Mouse (Mus musculus): ENCODE measurements around the gene Adra1b. TPM values are rescaled to one million over a fixed set of nuclear protein-coding genes. Genes with fewer than 3 reads are reported as not detected.

Adra1b gene
- total and polyA plus RNA-seq, 2 experiments, result 21.6 to 191 TPM

GRCm38 (mm10) chr11:43812535-43812934 is 88.5 kb downstream of the Adra1b start:
- TF ChIP-seq POLR2A (IDR thresholded peaks at IDR 0.05; ENCODE audit: extremely low read depth, insufficient read depth, low read length) (no peak), CTCF (IDR thresholded peaks at IDR 0.05; ENCODE audit: low read depth, low read length) (no peak)
- 77% methylated on average over 5 of the region's 5 CpGs for whole genome bisulfite sequencing

GRCm38 (mm10) chr11:43807732-43808131 is 93.3 kb downstream of the Adra1b start:
- H3K27ac ChIP-seq (replicated peaks; ENCODE audit: insufficient read depth, low read depth, low read length), result no peak overlapping the region
- H3K36me3 ChIP-seq (ENCODE audit: control insufficient read depth, insufficient read depth, low read length), result peaks cover 8% of the 10 kb centered on the region
- TF ChIP-seq POLR2A (IDR thresholded peaks at IDR 0.05; ENCODE audit: extremely low read depth, insufficient read depth, low read length), result no peak
- TF ChIP-seq CTCF (IDR thresholded peaks at IDR 0.05; ENCODE audit: low read depth, low read length), result no peak
- no peaks in the 10 kb centered on the region for H3K27me3 ChIP-seq (ENCODE audit: control insufficient read depth, insufficient read depth, low read length)
- DNase-seq (ENCODE audit: extremely low read depth, low read depth, low spot score), result no peak
- H3K4me3 ChIP-seq (ENCODE audit: insufficient read depth, low read depth, low read length), result no peak overlapping the region
- no peak overlapping the region for H3K9ac ChIP-seq (ENCODE audit: low read depth, low read length)
- no peaks in the 10 kb centered on the region for H3K4me1 ChIP-seq (ENCODE audit: control insufficient read depth, insufficient read depth, low read length)
- WGBS, result 82% methylated on average over 5 of the region's 5 CpGs
- H3K79me2 ChIP-seq (ENCODE audit: control insufficient read depth, insufficient read depth, low read length), result peaks cover 4% of the 10 kb centered on the region; the same call in 1 of the 2 replicates

More at GRCm38 (mm10) chr11:43812535-43812934, 88.5 kb downstream of the Adra1b start:
- Histone ChIP-seq H3K36me3 (ENCODE audit: control insufficient read depth, insufficient read depth, low read length) (peaks cover 3% of the 10 kb centered on the region), H3K27ac (replicated peaks; ENCODE audit: insufficient read depth, low read depth, low read length) (no peak overlapping the region), H3K4me3 (ENCODE audit: insufficient read depth, low read depth, low read length) (no peak overlapping the region), H3K4me1 (ENCODE audit: control insufficient read depth, insufficient read depth, low read length) (no peaks in the 10 kb centered on the region), H3K9ac (ENCODE audit: low read depth, low read length) (no peak overlapping the region), H3K79me2 (ENCODE audit: control insufficient read depth, insufficient read depth, low read length) (peaks cover 4% of the 10 kb centered on the region; the same call in 1 of the 2 replicates), H3K27me3 (ENCODE audit: control insufficient read depth, insufficient read depth, low read length) (no peaks in the 10 kb centered on the region)
- DNase-seq (ENCODE audit: extremely low read depth, low read depth, low spot score), result no peak

- H3K36me3 ChIP-seq (ENCODE audit: control insufficient read depth, insufficient read depth, low read length), result peaks cover 8% of the 10 kb centered on the region
- H3K27ac ChIP-seq (replicated peaks; ENCODE audit: insufficient read depth, low read depth, low read length), result no peak overlapping the region
- no peak for DNase-seq (ENCODE audit: extremely low read depth, low read depth, low spot score)
- no peak overlapping the region for H3K9ac ChIP-seq (ENCODE audit: low read depth, low read length)
- H3K79me2 ChIP-seq (ENCODE audit: control insufficient read depth, insufficient read depth, low read length), result peaks cover 9% of the 10 kb centered on the region
- H3K27me3 ChIP-seq (ENCODE audit: control insufficient read depth, insufficient read depth, low read length), result no peaks in the 10 kb centered on the region
- TF ChIP-seq CTCF (IDR thresholded peaks at IDR 0.05; ENCODE audit: low read depth, low read length) (no peak), POLR2A (IDR thresholded peaks at IDR 0.05; ENCODE audit: extremely low read depth, insufficient read depth, low read length) (no peak)
- H3K4me1 ChIP-seq (ENCODE audit: control insufficient read depth, insufficient read depth, low read length), result no peaks in the 10 kb centered on the region
- H3K4me3 ChIP-seq (ENCODE audit: insufficient read depth, low read depth, low read length), result no peak overlapping the region
- 85% methylated on average over 8 of the region's 8 CpGs for WGBS
Observed at GRCm38 (mm10) chr11:43795992-43796391, 105.0 kb downstream of the Adra1b start.

GRCm38 (mm10) chr11:43790446-43790845 is 110.6 kb downstream of the Adra1b start:
- no peak for DNase-seq (ENCODE audit: extremely low read depth, low read depth, low spot score)
- no peak overlapping the region for H3K4me3 ChIP-seq (ENCODE audit: insufficient read depth, low read depth, low read length)
- H3K79me2 ChIP-seq (ENCODE audit: control insufficient read depth, insufficient read depth, low read length), result peaks cover 11% of the 10 kb centered on the region
- TF ChIP-seq CTCF (IDR thresholded peaks at IDR 0.05; ENCODE audit: low read depth, low read length), result no peak
- TF ChIP-seq POLR2A (IDR thresholded peaks at IDR 0.05; ENCODE audit: extremely low read depth, insufficient read depth, low read length), result no peak
- no peak overlapping the region for H3K9ac ChIP-seq (ENCODE audit: low read depth, low read length)
- no peaks in the 10 kb centered on the region for H3K27me3 ChIP-seq (ENCODE audit: control insufficient read depth, insufficient read depth, low read length)
- H3K27ac ChIP-seq (replicated peaks; ENCODE audit: insufficient read depth, low read depth, low read length), result no peak overlapping the region
- H3K4me1 ChIP-seq (ENCODE audit: control insufficient read depth, insufficient read depth, low read length), result 0 out of 2 replicates have a peak, but pooled peaks cover 2% of the 10 kb centered on the region
- peaks cover 2% of the 10 kb centered on the region; the same call in 1 of the 2 replicates for H3K36me3 ChIP-seq (ENCODE audit: control insufficient read depth, insufficient read depth, low read length)
- WGBS, result 72% methylated on average over 6 of the region's 6 CpGs

GRCm38 (mm10) chr11:43783772-43784171 is 117.2 kb downstream of the Adra1b start:
- WGBS, result 12% methylated on average over 2 of the region's 2 CpGs
- H3K79me2 ChIP-seq (ENCODE audit: control insufficient read depth, insufficient read depth, low read length), result no peaks in the 10 kb centered on the region; the same call in 1 of the 2 replicates
- peaks cover 11% of the 10 kb centered on the region for H3K4me1 ChIP-seq (ENCODE audit: control insufficient read depth, insufficient read depth, low read length)
- 0 out of 2 replicates have a peak, but pooled peaks cover 2% of the 10 kb centered on the region for H3K36me3 ChIP-seq (ENCODE audit: control insufficient read depth, insufficient read depth, low read length)
- peak; percentile 55 for DNase-seq (ENCODE audit: extremely low read depth, low read depth, low spot score)
- H3K27me3 ChIP-seq (ENCODE audit: control insufficient read depth, insufficient read depth, low read length), result no peaks in the 10 kb centered on the region
- no peak overlapping the region for H3K27ac ChIP-seq (replicated peaks; ENCODE audit: insufficient read depth, low read depth, low read length)
- H3K9ac ChIP-seq (ENCODE audit: low read depth, low read length), result no peak overlapping the region
- TF ChIP-seq CTCF (IDR thresholded peaks at IDR 0.05; ENCODE audit: low read depth, low read length) (peak; percentile 89), POLR2A (IDR thresholded peaks at IDR 0.05; ENCODE audit: extremely low read depth, insufficient read depth, low read length) (no peak)
- H3K4me3 ChIP-seq (ENCODE audit: insufficient read depth, low read depth, low read length), result no peak overlapping the region

- Histone ChIP-seq H3K4me1 (ENCODE audit: control insufficient read depth, insufficient read depth, low read length) (peaks cover 11% of the 10 kb centered on the region), H3K9ac (ENCODE audit: low read depth, low read length) (no peak overlapping the region), H3K27me3 (ENCODE audit: control insufficient read depth, insufficient read depth, low read length) (no peaks in the 10 kb centered on the region), H3K36me3 (ENCODE audit: control insufficient read depth, insufficient read depth, low read length) (0 out of 2 replicates have a peak, but pooled peaks cover 2% of the 10 kb centered on the region), H3K79me2 (ENCODE audit: control insufficient read depth, insufficient read depth, low read length) (no peaks in the 10 kb centered on the region; the same call in 1 of the 2 replicates), H3K4me3 (ENCODE audit: insufficient read depth, low read depth, low read length) (no peak overlapping the region), H3K27ac (replicated peaks; ENCODE audit: insufficient read depth, low read depth, low read length) (0 out of 2 replicates have a peak overlapping the region, but pooled peaks have one; percentile 4)
- DNase-seq (ENCODE audit: extremely low read depth, low read depth, low spot score), result peak; percentile 78
- 25% methylated on average over 5 of the region's 5 CpGs for WGBS
- TF ChIP-seq POLR2A (IDR thresholded peaks at IDR 0.05; ENCODE audit: extremely low read depth, insufficient read depth, low read length) (no peak), CTCF (IDR thresholded peaks at IDR 0.05; ENCODE audit: low read depth, low read length) (no peak)
Observed at GRCm38 (mm10) chr11:43783106-43783505, 117.9 kb downstream of the Adra1b start.

Data from liver, adult 2 months (tissue).